Mouse (Mus musculus) heart, embryonic 16.5 days (tissue): ENCODE measurements around the gene Rybp. TPM values are rescaled to one million over a fixed set of nuclear protein-coding genes. Genes with fewer than 3 reads are reported as not detected.

Experiments used
- ATAC-seq: fragments of 200-750 bp; cut with Nextera tagmentation; replicated peaks from 2 replicates; pipeline ENCODE4 v1.8.0; 2017; ENCODE audit warnings: moderate number of reproducible peaks; ENCODE audit not compliant: insufficient read depth, low FRiP score; ENCODE audit errors: extremely low read depth
- H3K27ac ChIP-seq: fragments of 300-500 bp; sonication (generic); 2 replicates; pipeline ENCODE4 v1.5.1; 2014; ENCODE audit warnings: mild to moderate bottlenecking, low read length, control low read depth, moderate library complexity
- H3K27me3 ChIP-seq: fragments of 300-500 bp; sonication (generic); 2 replicates; pipeline ENCODE4 v1.6.1; 2014; ENCODE audit warnings: low read length, mixed read lengths; ENCODE audit not compliant: control insufficient read depth, insufficient read depth
- H3K36me3 ChIP-seq: fragments of 300-500 bp; sonication (generic); 2 replicates; pipeline ENCODE4 v1.6.1; 2014; ENCODE audit not compliant: control insufficient read depth, insufficient read depth
- H3K4me1 ChIP-seq: fragments of 300-500 bp; sonication (generic); 2 replicates; pipeline ENCODE4 v1.6.1; 2014; ENCODE audit warnings: low read length, mixed read lengths; ENCODE audit not compliant: control insufficient read depth, insufficient read depth
- H3K4me2 ChIP-seq: fragments of 300-500 bp; sonication (generic); 2 replicates; pipeline ENCODE4 v1.6.1; 2014; ENCODE audit warnings: low read depth, mild to moderate bottlenecking, control low read depth, low read length
- H3K4me3 ChIP-seq: fragments of 300-500 bp; sonication (generic); 2 replicates; pipeline ENCODE4 v1.5.1; 2014; ENCODE audit warnings: mild to moderate bottlenecking, control low read depth, low read length
- H3K9ac ChIP-seq: fragments of 300-500 bp; sonication (generic); 2 replicates; pipeline ENCODE4 v1.6.1; 2014; ENCODE audit warnings: low read length, control low read depth
- H3K9me3 ChIP-seq: fragments of 300-500 bp; sonication (generic); replicated peaks from 2 replicates; pipeline ENCODE4 v1.6.1; 2016; ENCODE audit warnings: low read length; ENCODE audit not compliant: control insufficient read depth
- WGBS: fragments of 180-500 bp; shearing (Covaris S2); extraction: QIAGEN DNeasy Blood & Tissue Kit; methylation state at CpG from one replicate; pipeline ENCODE4 v1.1.7; 2014; 5-methylcytosine and 5-hydroxymethylcytosine counted together
- polyA plus RNA-seq: library from polyadenylated mRNA; unstranded; fragments of >200 nt; fragmentation: Nextera tagmentation; extraction: Ambion mirVana; gene quantifications from 2 replicates; pipeline ENCODE4 v1.2.1, GENCODE M21; 2015

Rybp gene
- polyA plus RNA-seq, 1 experiment from 2014 or later = 10.8 TPM

- Histone ChIP-seq H3K27ac (peak overlapping the region; percentile 37; the same call in 1 of the 2 replicates), H3K9me3 (no peaks in the 10 kb centered on the region), H3K9ac (no peak overlapping the region), H3K4me2 (no peak overlapping the region), H3K27me3 (no peaks in the 10 kb centered on the region), H3K4me1 (peaks cover 38% of the 10 kb centered on the region), H3K36me3 (no peaks in the 10 kb centered on the region), H3K4me3 (no peak overlapping the region)
- no peak for ATAC-seq
- 59% methylated on average over 4 of the region's 4 CpGs for WGBS
Observed at GRCm38 (mm10) chr6:100192691-100193229, 94.5 kb downstream of the Rybp start.

- Histone ChIP-seq H3K4me1 (peaks cover 37% of the 10 kb centered on the region), H3K27ac (no peak overlapping the region)
Observed at GRCm38 (mm10) chr6:100190803-100191559, 96.3 kb downstream of the Rybp start.

GRCm38 (mm10) chr6:100190310-100190709 is 97.0 kb downstream of the Rybp start:
- 83% methylated on average over 10 of the region's 10 CpGs for WGBS
- H3K4me1 ChIP-seq = peaks cover 31% of the 10 kb centered on the region

More at GRCm38 (mm10) chr6:100190803-100191559, 96.3 kb downstream of the Rybp start:
- Histone ChIP-seq H3K4me3 (no peak overlapping the region), H3K27me3 (no peaks in the 10 kb centered on the region), H3K36me3 (no peaks in the 10 kb centered on the region), H3K9me3 (no peaks in the 10 kb centered on the region), H3K9ac (no peak overlapping the region), H3K4me2 (no peak overlapping the region)
- 85% methylated on average over 15 of the region's 15 CpGs for WGBS
- no peak for ATAC-seq

GRCm38 (mm10) chr6:100188883-100189743 is 98.2 kb downstream of the Rybp start:
- Histone ChIP-seq H3K36me3 (no peaks in the 10 kb centered on the region), H3K4me1 (peaks cover 23% of the 10 kb centered on the region), H3K4me2 (no peak overlapping the region), H3K9me3 (no peaks in the 10 kb centered on the region), H3K27ac (no peak overlapping the region), H3K27me3 (no peaks in the 10 kb centered on the region), H3K4me3 (no peak overlapping the region), H3K9ac (no peak overlapping the region)
- WGBS = 59% methylated on average over 7 of the region's 7 CpGs
- no peak for ATAC-seq

More at GRCm38 (mm10) chr6:100190310-100190709, 97.0 kb downstream of the Rybp start:
- no peak overlapping the region for H3K27ac ChIP-seq
- no peak for ATAC-seq
- no peak overlapping the region for H3K4me3 ChIP-seq
- no peaks in the 10 kb centered on the region for H3K9me3 ChIP-seq
- no peak overlapping the region for H3K9ac ChIP-seq
- H3K36me3 ChIP-seq = no peaks in the 10 kb centered on the region
- no peak overlapping the region for H3K4me2 ChIP-seq
- H3K27me3 ChIP-seq = no peaks in the 10 kb centered on the region

GRCm38 (mm10) chr6:100187821-100188220 is 99.5 kb downstream of the Rybp start:
- Histone ChIP-seq H3K27ac (no peak overlapping the region), H3K36me3 (no peaks in the 10 kb centered on the region), H3K9ac (no peak overlapping the region), H3K4me1 (peaks cover 17% of the 10 kb centered on the region), H3K4me2 (no peak overlapping the region), H3K4me3 (no peak overlapping the region), H3K27me3 (no peaks in the 10 kb centered on the region), H3K9me3 (no peaks in the 10 kb centered on the region)
- WGBS = 28% methylated on average over 6 of the region's 6 CpGs
- ATAC-seq = no peak

GRCm38 (mm10) chr6:100186789-100187188 is 100.5 kb downstream of the Rybp start:
- Histone ChIP-seq H3K27ac (no peak overlapping the region), H3K9me3 (no peaks in the 10 kb centered on the region), H3K27me3 (0 out of 2 replicates have a peak, but pooled peaks cover 2% of the 10 kb centered on the region), H3K4me2 (no peak overlapping the region), H3K4me3 (no peak overlapping the region), H3K9ac (no peak overlapping the region), H3K36me3 (no peaks in the 10 kb centered on the region), H3K4me1 (peaks cover 17% of the 10 kb centered on the region)
- 56% methylated on average over 11 of the region's 11 CpGs for WGBS
- ATAC-seq = no peak

GRCm38 (mm10) chr6:100185524-100185923 is 101.8 kb downstream of the Rybp start:
- WGBS = 14% methylated on average over 1 of the region's 1 CpGs
- Histone ChIP-seq H3K9ac (no peak overlapping the region), H3K27me3 (0 out of 2 replicates have a peak, but pooled peaks cover 3% of the 10 kb centered on the region), H3K4me2 (no peak overlapping the region), H3K27ac (no peak overlapping the region), H3K36me3 (no peaks in the 10 kb centered on the region), H3K4me3 (no peak overlapping the region), H3K9me3 (no peaks in the 10 kb centered on the region), H3K4me1 (peaks cover 22% of the 10 kb centered on the region)
- no peak for ATAC-seq

GRCm38 (mm10) chr6:100183344-100183743 is 103.9 kb downstream of the Rybp start:
- H3K27me3 ChIP-seq = 0 out of 2 replicates have a peak, but pooled peaks cover 3% of the 10 kb centered on the region
- no peak for ATAC-seq
- 69% methylated on average over 3 of the region's 3 CpGs for WGBS

More at GRCm38 (mm10) chr6:100183344-100183743, 103.9 kb downstream of the Rybp start:
- H3K9ac ChIP-seq = no peak overlapping the region
- H3K27ac ChIP-seq = no peak overlapping the region
- peaks cover 29% of the 10 kb centered on the region for H3K4me1 ChIP-seq
- H3K4me2 ChIP-seq = no peak overlapping the region
- H3K9me3 ChIP-seq = no peaks in the 10 kb centered on the region
- no peak overlapping the region for H3K4me3 ChIP-seq
- H3K36me3 ChIP-seq = no peaks in the 10 kb centered on the region
